Mouse (Mus musculus) kidney, postnatal 0 days (tissue): ENCODE data around the gene Kifap3. TPM values are rescaled to one million over a fixed set of nuclear protein-coding genes. Genes with fewer than 3 reads are reported as not detected.
A peak's percentile ranks its signal among the peaks of the same experiment; 100 is the strongest.

Experiments
- ATAC-seq: fragments of 200-750 bp; cut with Nextera tagmentation; replicated peaks from 2 replicates; pipeline ENCODE4 v1.8.0; 2017; ENCODE audit warnings: low read depth, moderate number of reproducible peaks, moderate TSS enrichment, moderate library complexity; ENCODE audit not compliant: low FRiP score
- DNase-seq: peaks from one replicate; pipeline ENCODE4 v3.0.0-alpha.2; 2016; ENCODE audit warnings: low spot score
- H3K27ac ChIP-seq: fragments of 300-500 bp; sonication (generic); 2 replicates; pipeline ENCODE4 v1.5.1; 2014; ENCODE audit warnings: mild to moderate bottlenecking
- H3K27me3 ChIP-seq: fragments of 300-500 bp; sonication (generic); 2 replicates; pipeline ENCODE4 v1.6.1; 2014; ENCODE audit warnings: low read length, mixed read lengths; ENCODE audit not compliant: insufficient read depth
- H3K36me3 ChIP-seq: fragments of 300-500 bp; sonication (generic); 2 replicates; pipeline ENCODE4 v1.6.1; 2014; ENCODE audit warnings: low read length, mixed read lengths; ENCODE audit not compliant: insufficient read depth
- H3K4me1 ChIP-seq: fragments of 300-500 bp; sonication (generic); replicated peaks from 2 replicates; pipeline ENCODE4 v1.6.1; 2014; ENCODE audit warnings: antibody characterized with exemption, low read length, mixed read lengths; ENCODE audit not compliant: insufficient read depth
- H3K4me2 ChIP-seq: fragments of 300-500 bp; sonication (generic); 2 replicates; pipeline ENCODE4 v1.6.1; 2014; ENCODE audit warnings: mild to moderate bottlenecking, low read length, moderate library complexity, mixed read lengths
- H3K4me3 ChIP-seq: fragments of 300-500 bp; sonication (generic); replicated peaks from 2 replicates; pipeline ENCODE4 v1.5.1; 2014; ENCODE audit warnings: low read depth, low read length
- H3K9ac ChIP-seq: fragments of 300-500 bp; sonication (generic); 2 replicates; pipeline ENCODE4 v1.6.1; 2014; ENCODE audit warnings: low read depth, low read length
- H3K9me3 ChIP-seq: fragments of 300-500 bp; sonication (generic); replicated peaks from 2 replicates; pipeline ENCODE4 v1.6.1; 2016; ENCODE audit warnings: low read length, inconsistent platforms, mixed read lengths
- CTCF ChIP-seq: IDR thresholded peaks from 2 replicates; pipeline ENCODE4 v1.5.1; 2016; ENCODE audit warnings: antibody characterized with exemption, low read depth, mild to moderate bottlenecking, moderate library complexity
- WGBS: fragments of 180-500 bp; shearing (Covaris S2); extraction: QIAGEN DNeasy Blood & Tissue Kit; methylation state at CpG from one replicate; pipeline ENCODE4 v1.1.7; 2014; 5-methylcytosine and 5-hydroxymethylcytosine counted together
- polyA plus RNA-seq: library from polyadenylated mRNA; unstranded; fragments of >200 nt; fragmentation: Nextera tagmentation; extraction: Ambion mirVana; gene quantifications from 2 replicates; pipeline ENCODE4 v1.2.1, GENCODE M21; 2015

Kifap3 gene
- polyA plus RNA-seq, 1 experiment from 2014 or later = 23.7 TPM

- Histone ChIP-seq H3K4me2 (no peak overlapping the region), H3K4me3 (no peak overlapping the region), H3K27me3 (no peaks in the 10 kb centered on the region), H3K9me3 (no peaks in the 10 kb centered on the region), H3K9ac (no peak overlapping the region), H3K36me3 (0 out of 2 replicates have a peak, but pooled peaks cover 3% of the 10 kb centered on the region), H3K27ac (no peak overlapping the region), H3K4me1 (no peaks in the 10 kb centered on the region)
- TF ChIP-seq CTCF = no peak
- no peak for ATAC-seq
- DNase-seq = no peak
- 81% methylated on average over 5 of the region's 5 CpGs for WGBS
Observed at GRCm38 (mm10) chr1:163917349-163918160, 138.2 kb downstream of the Kifap3 start.

GRCm38 (mm10) chr1:163924093-163924492, 144.7 kb downstream of the Kifap3 start:
- 90% methylated on average over 8 of the region's 8 CpGs for WGBS
- no peak for DNase-seq
- no peak for ATAC-seq
- TF ChIP-seq CTCF = no peak
- Histone ChIP-seq H3K27me3 (no peaks in the 10 kb centered on the region), H3K9ac (no peak overlapping the region), H3K9me3 (no peaks in the 10 kb centered on the region), H3K4me1 (no peaks in the 10 kb centered on the region), H3K36me3 (no peaks in the 10 kb centered on the region), H3K4me3 (no peak overlapping the region), H3K4me2 (no peak overlapping the region), H3K27ac (no peak overlapping the region)

- TF ChIP-seq CTCF = no peak
- Histone ChIP-seq H3K4me3 (peak within 1 kb of the TSS; percentile 85), H3K9me3 (no peaks in the 10 kb centered on the region), H3K27ac (peak within 1 kb of the TSS; percentile 74), H3K9ac (peak within 1 kb of the TSS; percentile 95), H3K4me1 (0 out of 2 replicates have a peak, but pooled peaks cover 4% of the 10 kb centered on the region), H3K36me3 (0 out of 2 replicates have a peak, but pooled peaks cover 2% of the 10 kb centered on the region), H3K27me3 (no peaks in the 10 kb centered on the region), H3K4me2 (peak within 1 kb of the TSS; percentile 74)
- WGBS = 56% methylated on average over 7 of the region's 7 CpGs
- DNase-seq = no peak
- no peak for ATAC-seq
Observed at GRCm38 (mm10) chr1:163928846-163929245, 149.5 kb downstream of the Kifap3 start, which contains the start of gene Scyl3. Gene Scyl3 (plus strand): TSS chr1:163929100.

GRCm38 (mm10) chr1:163929636-163930457, 150.5 kb downstream of the Kifap3 start:
- peak overlapping the region; percentile 74 for H3K27ac ChIP-seq
- peak overlapping the region; percentile 95 for H3K9ac ChIP-seq
- 0 out of 2 replicates have a peak, but pooled peaks cover 4% of the 10 kb centered on the region for H3K4me1 ChIP-seq
- peak overlapping the region; percentile 85 for H3K4me3 ChIP-seq
- H3K9me3 ChIP-seq = no peaks in the 10 kb centered on the region
- peak overlapping the region; percentile 74 for H3K4me2 ChIP-seq
- whole genome bisulfite sequencing = 2% methylated on average over 76 of the region's 77 CpGs
- no peaks in the 10 kb centered on the region for H3K27me3 ChIP-seq
- DNase-seq = peak; percentile 93
- H3K36me3 ChIP-seq = peaks cover 12% of the 10 kb centered on the region; the same call in 1 of the 2 replicates
- ATAC-seq = peak; percentile 92
- TF ChIP-seq CTCF = no peak

GRCm38 (mm10) chr1:163930458-163930794, 151.0 kb downstream of the Kifap3 start:
- DNase-seq = peak; percentile 30
- H3K27me3 ChIP-seq = no peaks in the 10 kb centered on the region
- peak overlapping the region; percentile 74 for H3K27ac ChIP-seq
- H3K9me3 ChIP-seq = no peaks in the 10 kb centered on the region
- peaks cover 16% of the 10 kb centered on the region; the same call in 1 of the 2 replicates for H3K36me3 ChIP-seq
- H3K4me3 ChIP-seq = peak overlapping the region; percentile 85
- 2% methylated on average over 12 of the region's 12 CpGs for WGBS
- peak overlapping the region; percentile 95 for H3K9ac ChIP-seq
- no peak for TF ChIP-seq CTCF
- no peak; the same call in 1 of the 2 replicates for ATAC-seq
- peak overlapping the region; percentile 74 for H3K4me2 ChIP-seq
- 0 out of 2 replicates have a peak, but pooled peaks cover 4% of the 10 kb centered on the region for H3K4me1 ChIP-seq

GRCm38 (mm10) chr1:163931801-163932200, 152.4 kb downstream of the Kifap3 start:
- TF ChIP-seq CTCF = no peak
- Histone ChIP-seq H3K9ac (no peak overlapping the region), H3K27me3 (no peaks in the 10 kb centered on the region), H3K9me3 (no peaks in the 10 kb centered on the region), H3K27ac (no peak overlapping the region), H3K4me3 (no peak overlapping the region), H3K4me2 (no peak overlapping the region), H3K4me1 (0 out of 2 replicates have a peak, but pooled peaks cover 4% of the 10 kb centered on the region), H3K36me3 (peaks cover 29% of the 10 kb centered on the region)
- 85% methylated on average over 8 of the region's 8 CpGs for WGBS
- DNase-seq (no peak), ATAC-seq (no peak)
